8 mouse cellular contexts compared by ENCODE assay signal in genomic region chr6:5413282-5413681, GRCm38 (mm10). TPM values are rescaled to one million over a fixed set of nuclear protein-coding genes. Genes with fewer than 3 reads are reported as not detected.
DNase-seq lines count a peak whose midpoint lies in the region; ATAC-seq and TF ChIP-seq lines count a peak whose summit lies in the region.

No protein-coding gene starts in this region.

- H3K36me3 ChIP-seq in lung, embryonic 14.5 days (ENCODE audit: insufficient read depth): no peaks in the 10 kb centered on the region

- H3K4me1 ChIP-seq in lung, embryonic 14.5 days (ENCODE audit: insufficient read depth): no peaks in the 10 kb centered on the region

- no peaks in the 10 kb centered on the region for H3K9me3 ChIP-seq in lung, embryonic 14.5 days (ENCODE audit: low read depth, low read length)

- no peak overlapping the region for H3K4me2 ChIP-seq in lung, embryonic 14.5 days

- TF ChIP-seq CTCF in gastrocnemius, adult 2 months (IDR thresholded peaks at IDR 0.05): no peak
- TF ChIP-seq CTCF in lung, embryonic 14.5 days (IDR thresholded peaks at IDR 0.05; ENCODE audit: low read depth): no peak

- no peak overlapping the region for H3K9ac ChIP-seq in lung, embryonic 14.5 days

- WGBS in lung, embryonic 14.5 days: 24% methylated on average over 8 of the region's 8 CpGs

- peak; percentile 42 to 44 for DNase-seq in cerebellum, postnatal 14 days
- no peak for DNase-seq in cerebellum, adult 8-10 months
- peak; percentile 80 for DNase-seq in 3T3-L1 (ENCODE audit: low read depth, low spot score)
- peak; percentile 86 for DNase-seq in gastrocnemius, adult 2 months
- DNase-seq in lung, embryonic 14.5 days: peak; percentile 39
- DNase-seq in right cerebral cortex, postnatal 25 days: no peak
- DNase-seq in layer of hippocampus, postnatal 25 days (ENCODE audit: extremely low spot score in 1 of 2, low spot score in 1 of 2): no peak

- H3K4me3 ChIP-seq in gastrocnemius, adult 2 months: 0 out of 2 replicates have a peak overlapping the region, but pooled peaks have one; percentile 11
- H3K4me3 ChIP-seq in lung, embryonic 14.5 days (ENCODE audit: low read depth, low read length): no peak overlapping the region

- H3K27ac ChIP-seq in gastrocnemius, adult 2 months: peak overlapping the region; percentile 75
- no peak overlapping the region for H3K27ac ChIP-seq in lung, embryonic 14.5 days (ENCODE audit: low read depth)

- H3K27me3 ChIP-seq in lung, embryonic 14.5 days (ENCODE audit: insufficient read depth, low read length): no peaks in the 10 kb centered on the region

- intact Hi-C loops in gastrocnemius, adult 2 months (cut with DNase I): no loop called here

- no peak for ATAC-seq in lung, embryonic 14.5 days (ENCODE audit: insufficient read depth)
- no peak for ATAC-seq in inflammation-experienced regulatory T-cells, adult 6 months

RNA-seq across cellular contexts. Expression of gene Asb4, which starts 30.1 kb away (rescaled TPM):
- 10 to 100 TPM; 13.1 to 13.4 TPM for total RNA-seq in gastrocnemius, adult 2 months (2021)
- polyA plus RNA-seq in lung, embryonic 14.5 days (2014; fragmentation: Nextera tagmentation; extraction: Ambion mirVana): 8.6 and 10.8 TPM in 2 replicates
- polyA plus RNA-seq in inflammation-experienced regulatory T-cells, adult 6 months (2017; shearing (Covaris generic)): under 1 TPM in 2 of 3 experiments, not detected in 1; 0.21 to 0.22 TPM
- under 1 TPM; 0.54 to 0.79 TPM for total RNA-seq in layer of hippocampus, postnatal 25 days (2021)

Comparison
In these comparisons a context has a peak if more than half of its experiments do, and no peak if none do; other contexts are left out.
1. DNase-seq: peak in cerebellum, postnatal 14 days (2 of 2), 3T3-L1 (single experiment), gastrocnemius, adult 2 months (single experiment) and lung, embryonic 14.5 days (single experiment); none in cerebellum, adult 8-10 months (single experiment), right cerebral cortex, postnatal 25 days (single experiment) and layer of hippocampus, postnatal 25 days (0 of 2).
2. RNA of gene Asb4, which starts 30.1 kb away (total RNA-seq): 13.1 to 13.4 TPM in gastrocnemius, adult 2 months; 0.54 to 0.79 TPM in layer of hippocampus, postnatal 25 days; every median in the first group is over 4 times any median in the second.